Mouse (Mus musculus): ENCODE results near the gene Sertad2.

- TF ChIP-seq POLR2A (IDR thresholded peaks at IDR 0.05; ENCODE audit: extremely low read depth, insufficient read depth, low read length) (no peak), CTCF (IDR thresholded peaks at IDR 0.05; ENCODE audit: extremely low read depth, insufficient read depth, low read length) (no peak)
These were observed 117.4 kb downstream of the Sertad2 start for GRCm38 (mm10) chr11:20660111-20661097.
